Mouse (Mus musculus): ENCODE results near the gene Cyld.
"Not testable (repeated sequence)": the region's sequence is repeated elsewhere in the genome, so short reads cannot be mapped to it uniquely, and the experiment has no call there.

Cyld gene

GRCm38 (mm10) chr8:88696721-88697641 is at the start of gene Cyld:
Gene Cyld (plus strand): TSS chr8:88697028.
- DNase-seq (ENCODE audit: low spot score), result peak; percentile 98

GRCm38 (mm10) chr8:88648322-88648721 is 48.5 kb upstream of the Cyld start:
- DNase-seq (ENCODE audit: low spot score), result no peak

GRCm38 (mm10) chr8:88650016-88650708 is 46.7 kb upstream of the Cyld start:
- DNase-seq (ENCODE audit: low spot score), result no peak

- not testable (repeated sequence) for DNase-seq (ENCODE audit: low spot score)
Measured at GRCm38 (mm10) chr8:88651122-88651521, 45.7 kb upstream of the Cyld start.

- DNase-seq (ENCODE audit: low spot score), result no peak
Measured at GRCm38 (mm10) chr8:88655334-88655733, 41.5 kb upstream of the Cyld start.

- no peak for DNase-seq (ENCODE audit: low spot score)
Measured at GRCm38 (mm10) chr8:88659873-88660272, 37.0 kb upstream of the Cyld start.

- DNase-seq (ENCODE audit: low spot score), result no peak
Measured at GRCm38 (mm10) chr8:88662401-88662821, 34.4 kb upstream of the Cyld start.

- no peak for DNase-seq (ENCODE audit: low spot score)
Measured at GRCm38 (mm10) chr8:88664121-88664520, 32.7 kb upstream of the Cyld start.

GRCm38 (mm10) chr8:88664947-88665346 is 31.9 kb upstream of the Cyld start:
- DNase-seq (ENCODE audit: low spot score), result no peak

GRCm38 (mm10) chr8:88666435-88666834 is 30.4 kb upstream of the Cyld start:
- no peak for DNase-seq (ENCODE audit: low spot score)

- DNase-seq (ENCODE audit: low spot score), result peak; percentile 59
Measured at GRCm38 (mm10) chr8:88668400-88669086, 28.3 kb upstream of the Cyld start.

GRCm38 (mm10) chr8:88670782-88671181 is 26.0 kb upstream of the Cyld start:
- no peak for DNase-seq (ENCODE audit: low spot score)

GRCm38 (mm10) chr8:88671575-88671974 is 25.3 kb upstream of the Cyld start:
- DNase-seq (ENCODE audit: low spot score), result no peak

- no peak for DNase-seq (ENCODE audit: low spot score)
Measured at GRCm38 (mm10) chr8:88673859-88674258, 23.0 kb upstream of the Cyld start.

GRCm38 (mm10) chr8:88675372-88676165 is 21.3 kb upstream of the Cyld start:
- DNase-seq (ENCODE audit: low spot score), result no peak

- DNase-seq (ENCODE audit: low spot score), result no peak
Measured at GRCm38 (mm10) chr8:88677071-88677470, 19.8 kb upstream of the Cyld start.

- no peak for DNase-seq (ENCODE audit: low spot score)
Measured at GRCm38 (mm10) chr8:88680566-88680965, 16.3 kb upstream of the Cyld start.

GRCm38 (mm10) chr8:88681046-88681445 is 15.8 kb upstream of the Cyld start:
- DNase-seq (ENCODE audit: low spot score), result no peak

GRCm38 (mm10) chr8:88683656-88684289 is 13.1 kb upstream of the Cyld start:
- DNase-seq (ENCODE audit: low spot score), result no peak

- no peak for DNase-seq (ENCODE audit: low spot score)
Measured at GRCm38 (mm10) chr8:88686226-88686905, 10.5 kb upstream of the Cyld start.

GRCm38 (mm10) chr8:88686906-88687235 is 10.0 kb upstream of the Cyld start:
- no peak for DNase-seq (ENCODE audit: low spot score)
